Mouse (Mus musculus) right cerebral cortex, adult 18-20 months (tissue): ENCODE data around the gene Bbs4.
"Not testable (repeated sequence)": the region's sequence is repeated elsewhere in the genome, so short reads cannot be mapped to it uniquely, and the experiment has no call there.

Experiments used
- DNase-seq: peaks from one replicate; pipeline ENCODE4 v3.0.0; 2022; ENCODE audit warnings: mixed read lengths

The Bbs4 gene

DNA sequence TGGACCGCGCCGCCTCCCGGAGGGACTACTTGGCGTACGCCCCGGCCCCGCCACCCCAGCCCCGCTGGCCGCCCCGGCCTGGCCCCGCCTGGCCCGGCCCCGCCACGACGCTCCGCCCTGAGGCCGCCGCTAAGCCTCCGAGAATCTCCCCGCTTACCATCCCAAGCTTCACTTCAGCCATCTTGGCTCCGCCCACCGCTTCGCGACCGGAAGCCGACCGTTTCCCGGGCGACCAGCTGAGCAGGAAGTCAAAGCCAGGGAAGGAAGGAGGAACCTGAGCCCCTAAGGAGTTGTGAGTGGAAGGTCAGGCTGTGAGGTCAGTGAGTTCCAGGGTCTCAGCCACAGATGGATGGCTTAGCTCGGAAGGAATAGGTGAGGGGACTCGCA, at the start of gene Bbs4:
Gene Bbs4, minus strand, starts transcription at position 256 of the 387 bp plus-strand sequence.
- DNase-seq = peak; percentile 92

- DNase-seq = no peak
These were observed 35.8 kb upstream of the Bbs4 start for GRCm38 (mm10) chr9:59389086-59389485.

- peak; percentile 46 for DNase-seq
These were observed 35.0 kb upstream of the Bbs4 start for GRCm38 (mm10) chr9:59388311-59388710.

GRCm38 (mm10) chr9:59387461-59387860, 34.2 kb upstream of the Bbs4 start:
- no peak for DNase-seq

DNA sequence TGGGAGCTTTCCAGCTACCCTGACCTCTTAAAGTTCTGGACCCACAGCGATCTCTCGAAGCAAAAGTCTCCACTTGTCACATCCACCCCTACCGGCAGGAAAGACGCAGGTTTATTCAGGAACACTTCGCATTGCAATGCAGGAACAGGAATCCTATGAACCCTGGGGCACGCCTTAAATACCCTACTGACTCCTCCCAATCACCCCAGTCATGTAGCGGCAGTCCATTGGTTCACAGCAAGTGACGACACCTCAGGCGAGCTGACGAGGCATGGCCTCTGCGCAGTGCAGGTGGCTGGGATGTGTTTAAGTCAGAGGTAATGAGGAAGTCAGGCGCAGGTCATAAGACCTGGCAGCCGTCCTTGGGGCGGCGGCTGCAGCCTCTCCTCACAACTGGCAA, 22.3 kb upstream of the Bbs4 start:
- DNase-seq = no peak

- DNase-seq = no peak
These were observed 16.3 kb upstream of the Bbs4 start for GRCm38 (mm10) chr9:59369646-59370045.

- DNase-seq = no peak
These were observed 15.9 kb upstream of the Bbs4 start for GRCm38 (mm10) chr9:59369220-59369619.

GRCm38 (mm10) chr9:59360487-59360886, 7.2 kb upstream of the Bbs4 start:
- not testable (repeated sequence) for DNase-seq

- not testable (repeated sequence) for DNase-seq
These were observed 4.7 kb upstream of the Bbs4 start for GRCm38 (mm10) chr9:59358041-59358440.

DNA sequence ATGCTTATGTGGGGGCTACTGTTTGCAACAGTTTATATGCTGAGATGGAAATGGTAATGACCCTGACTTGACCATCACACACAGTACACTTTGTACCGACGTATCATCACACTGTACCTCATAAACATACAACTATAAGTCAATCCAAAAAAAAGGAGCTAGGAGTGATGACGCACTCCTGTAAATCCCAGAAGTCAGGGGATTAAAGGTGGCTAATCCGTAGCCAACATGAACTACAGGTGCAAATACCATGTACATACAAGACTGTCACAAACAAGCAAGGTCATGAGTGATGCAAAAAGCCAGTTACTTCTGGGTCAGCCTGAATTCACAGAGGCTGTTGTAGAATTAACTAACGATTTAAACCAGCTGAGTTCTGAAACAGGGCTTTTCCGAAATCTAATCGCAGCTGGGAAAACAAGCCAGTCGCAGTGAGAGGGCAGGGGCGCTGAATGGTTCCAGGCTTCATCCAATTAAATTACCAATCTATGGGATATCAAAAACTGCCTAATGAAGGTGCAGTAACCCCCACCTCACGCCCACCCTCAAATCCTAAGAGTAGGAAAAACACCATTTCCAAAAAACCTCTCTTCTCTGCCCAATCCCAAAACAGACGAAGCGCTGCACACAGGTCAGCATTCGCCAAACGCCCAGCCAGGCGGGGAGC, 589 bp downstream of the Bbs4 start:
- DNase-seq = no peak

DNA sequence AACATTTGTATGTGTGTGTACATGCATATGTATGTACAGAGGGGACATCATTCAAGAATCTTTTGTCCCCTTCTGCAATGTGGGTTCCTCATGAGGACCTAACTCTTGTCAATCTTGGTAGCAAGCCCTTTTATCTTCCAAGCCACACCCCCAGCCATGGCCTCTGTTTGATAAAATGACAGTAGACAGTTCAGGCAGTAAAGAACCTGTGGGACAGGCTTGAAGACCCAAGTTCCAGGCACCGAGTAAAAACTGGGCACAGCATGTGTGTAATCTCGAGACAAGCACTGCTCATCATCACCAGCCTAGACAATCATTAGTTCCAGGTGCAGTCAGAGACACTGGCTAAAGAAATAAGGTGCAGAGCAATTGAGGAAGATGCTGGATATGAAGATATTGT, 7.1 kb downstream of the Bbs4 start:
- no peak for DNase-seq

DNA sequence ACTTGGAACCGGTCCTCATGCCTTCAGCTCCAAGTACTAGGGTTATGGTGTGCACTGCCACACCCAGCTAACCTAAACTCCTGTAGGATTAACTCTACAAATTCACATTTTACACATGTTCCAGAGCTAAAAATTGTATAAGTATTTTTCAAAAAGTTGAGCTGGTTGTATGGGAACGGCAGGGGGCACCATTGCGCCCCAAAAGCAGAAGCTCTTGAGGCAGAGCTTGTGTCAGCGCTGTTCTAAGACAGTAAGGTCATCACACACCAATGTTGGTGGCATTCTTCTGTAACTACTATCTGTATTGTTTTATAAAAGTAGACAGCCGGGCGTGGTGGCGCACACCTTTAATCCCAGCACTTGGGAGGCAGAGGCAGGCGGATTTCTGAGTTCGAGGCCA, 13.3 kb downstream of the Bbs4 start:
- DNase-seq = no peak

DNA sequence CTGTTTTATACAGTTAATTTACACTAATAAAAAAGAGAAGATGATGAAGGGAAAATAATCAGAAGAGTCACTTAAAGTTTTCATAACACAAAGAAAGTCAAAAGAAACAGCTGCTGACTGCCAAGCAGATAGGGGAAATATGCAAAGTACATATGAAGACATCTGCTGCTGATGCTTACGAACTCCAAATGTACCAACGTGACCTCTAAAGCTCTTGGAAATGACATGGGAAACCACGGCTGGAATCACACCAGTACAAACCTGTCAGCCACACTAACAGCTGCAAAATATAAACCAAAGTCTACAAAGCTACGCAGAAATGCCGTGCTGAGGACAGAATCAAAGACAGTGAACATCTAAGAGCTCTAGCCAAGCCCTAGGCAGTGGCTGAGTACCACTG, 14.2 kb downstream of the Bbs4 start:
- DNase-seq = no peak

DNA sequence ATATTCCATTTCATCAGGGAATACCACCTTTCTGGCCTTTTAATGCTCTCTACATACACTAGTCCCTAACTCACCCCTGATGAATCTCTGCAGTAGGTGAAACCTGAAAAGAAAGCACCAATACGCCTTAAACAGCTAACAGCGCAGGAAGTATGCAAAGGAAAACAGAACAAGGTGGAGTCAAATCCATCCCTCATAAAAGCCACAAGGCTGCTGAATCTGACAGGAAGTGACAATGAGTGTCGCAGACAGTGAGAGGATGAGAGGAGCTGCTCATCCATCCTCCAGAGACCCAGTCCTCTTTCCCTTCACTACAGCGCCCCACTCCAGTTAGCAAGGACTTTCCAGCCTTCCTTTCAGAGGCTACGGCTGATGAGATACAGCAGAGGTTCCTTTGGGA, 14.9 kb downstream of the Bbs4 start:
- no peak for DNase-seq

GRCm38 (mm10) chr9:59337889-59338288, 15.4 kb downstream of the Bbs4 start:
- DNase-seq = no peak

DNA sequence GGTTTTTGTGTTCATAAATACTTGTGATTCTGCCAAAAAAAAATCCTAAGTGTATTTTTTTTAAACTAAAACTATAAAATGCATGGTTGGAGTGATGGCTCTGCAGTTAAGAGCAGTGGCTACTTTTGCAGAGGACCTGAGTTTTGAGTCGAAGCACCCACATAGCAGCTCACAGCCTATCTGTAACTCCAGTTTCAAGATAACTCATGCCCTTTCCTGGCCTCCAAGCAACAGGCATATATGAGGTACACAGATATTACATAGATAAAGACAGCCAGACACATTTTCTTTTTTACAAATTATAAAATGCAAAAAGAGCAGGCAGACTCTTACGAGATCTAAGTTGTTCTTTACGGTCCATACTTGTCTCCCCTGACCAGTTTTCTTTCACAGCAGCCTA, 16.8 kb downstream of the Bbs4 start:
- DNase-seq = no peak

DNA sequence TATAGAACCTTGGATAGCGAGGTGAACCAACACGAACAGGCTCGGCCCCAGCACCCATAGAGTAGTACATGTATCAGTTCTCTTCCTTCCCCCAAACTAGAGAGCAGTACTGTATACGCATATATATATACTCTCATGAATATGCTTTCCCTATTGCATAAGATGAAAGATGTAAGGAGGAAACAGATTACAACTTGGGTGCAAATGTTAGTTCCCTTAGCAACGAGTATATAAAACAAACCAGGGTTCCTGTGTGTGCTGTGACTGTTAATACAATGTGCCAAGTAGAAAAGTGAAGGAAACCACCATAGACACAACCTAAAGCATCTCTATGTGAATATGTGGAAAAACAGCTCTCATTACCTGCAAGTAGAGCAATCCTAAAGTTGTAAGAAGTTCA, 23.3 kb downstream of the Bbs4 start:
- no peak for DNase-seq

DNA sequence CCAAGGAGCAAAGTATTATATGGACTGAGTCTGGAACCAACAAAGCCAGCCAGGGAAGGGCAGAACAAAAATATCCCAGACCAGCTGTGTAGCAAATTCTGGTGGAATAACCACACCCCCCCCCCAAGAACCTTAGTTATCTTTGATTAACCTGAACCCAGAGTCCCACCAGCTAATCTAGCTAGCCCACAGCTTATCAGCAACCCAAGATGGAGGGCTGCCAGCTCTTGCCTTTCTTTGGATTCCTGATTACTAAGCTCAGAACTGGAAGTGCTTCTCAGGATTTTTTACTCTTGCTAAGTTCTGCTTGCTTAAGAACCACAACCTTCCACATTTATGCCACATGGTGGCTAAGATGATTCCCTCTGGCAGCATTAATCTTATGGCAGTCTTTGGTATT, 29.0 kb downstream of the Bbs4 start:
- no peak for DNase-seq

DNA sequence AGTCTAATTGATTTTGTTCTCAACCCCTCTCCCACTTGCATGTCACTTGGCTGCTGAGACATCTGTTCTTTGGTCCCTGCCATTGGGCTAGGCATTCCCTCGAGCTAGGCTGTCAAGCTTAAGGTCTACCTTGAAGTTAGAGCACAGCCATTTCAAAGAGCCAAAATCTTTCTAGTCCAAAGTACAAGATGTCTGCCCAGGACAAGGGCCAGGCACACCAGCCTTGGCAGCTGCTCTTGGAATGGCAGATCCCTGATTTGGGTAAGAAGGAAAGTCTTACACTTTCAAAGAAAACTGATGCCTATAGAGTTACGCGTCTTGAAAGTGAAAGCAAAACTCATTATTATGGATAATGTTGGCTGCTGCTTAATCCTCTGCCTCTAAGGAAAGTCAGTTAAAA, 37.1 kb downstream of the Bbs4 start:
- no peak for DNase-seq

- no peak for DNase-seq
These were observed 42.0 kb downstream of the Bbs4 start for GRCm38 (mm10) chr9:59311284-59311670.

- DNase-seq = no peak
These were observed 42.6 kb downstream of the Bbs4 start for GRCm38 (mm10) chr9:59310582-59311283.

- no peak for DNase-seq
These were observed 45.4 kb downstream of the Bbs4 start for GRCm38 (mm10) chr9:59307890-59308289.

- no peak for DNase-seq
These were observed 56.9 kb downstream of the Bbs4 start for GRCm38 (mm10) chr9:59296419-59296818.

DNA sequence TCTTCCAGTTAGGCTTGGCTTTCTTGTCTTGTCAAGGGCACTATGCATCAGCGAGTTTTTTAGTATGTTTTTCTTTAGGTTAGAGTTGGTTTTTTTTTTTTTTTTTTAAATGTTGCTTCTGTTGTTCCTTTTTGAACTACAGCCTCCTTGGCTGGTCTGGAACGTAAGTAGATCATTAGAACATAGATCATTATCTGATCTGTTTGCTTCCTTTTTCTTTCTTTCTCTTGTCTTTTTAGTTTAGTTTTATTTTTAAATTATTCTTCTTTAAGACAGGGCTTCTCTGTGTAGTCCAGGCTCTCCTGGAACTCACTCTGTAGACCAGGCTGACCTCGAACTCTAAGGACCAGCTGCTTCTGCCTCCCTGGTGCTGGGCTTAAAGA, 60.8 kb downstream of the Bbs4 start:
- no peak for DNase-seq
